Mouse (Mus musculus): ENCODE results near the gene Ccdc54. TPM values are rescaled to one million over a fixed set of nuclear protein-coding genes. Genes with fewer than 3 reads are reported as not detected.

Ccdc54 gene
- polyA plus RNA-seq (2015; fragmentation: Nextera tagmentation; extraction: Ambion mirVana) = not detected in 2 replicates

DNA sequence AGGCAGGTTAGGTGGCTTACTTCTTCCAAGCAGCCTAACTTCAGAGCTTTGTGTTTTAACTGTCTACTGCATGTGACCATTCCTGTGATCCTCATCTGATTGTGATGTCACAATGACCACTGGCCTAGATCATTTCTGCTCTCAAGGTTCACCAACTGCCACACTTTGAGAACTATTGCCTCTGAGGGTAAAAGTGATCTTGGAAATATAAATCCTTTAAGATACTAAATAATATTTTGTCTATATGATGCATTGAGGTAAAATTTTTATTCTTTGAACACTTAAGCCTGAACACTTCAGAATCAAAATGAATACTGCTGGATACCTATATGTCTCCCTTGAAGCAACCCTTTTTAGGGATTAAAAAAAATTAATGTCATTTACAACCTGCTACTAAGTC is at the start of gene Ccdc54:
Gene Ccdc54 (minus strand): TSS at position 101 of the 400 bp plus-strand sequence.

Other genes starting within 250 kb of the Ccdc54 start
- gene Bbx, start 158.8 kb downstream of the Ccdc54 start, polyA plus RNA-seq (2015; fragmentation: Nextera tagmentation; extraction: Ambion mirVana) = 24.8 and 28.8 TPM in 2 replicates

All from urinary bladder, postnatal 0 days (tissue).